Mouse (Mus musculus) lung, embryonic 15.5 days (tissue): ENCODE measurements at regions not wholly inside any gene's neighbourhood (a gene's known extent, or its start where the extent isn't known, plus 50 kb on each side); places are given as distances from the start of the nearest gene placed in this dataset.

ENCODE experiments used
- ATAC-seq: fragments of 200-750 bp; cut with Nextera tagmentation; 2 replicates; pipeline ENCODE4 v1.8.0; 2017; ENCODE audit warnings: moderate number of reproducible peaks, borderline replicate concordance; ENCODE audit not compliant: low FRiP score, low TSS enrichment; ENCODE audit errors: extremely low read depth
- H3K27ac ChIP-seq: fragments of 300-500 bp; sonication (generic); 2 replicates; pipeline ENCODE4 v1.5.1; 2015; ENCODE audit warnings: moderate library complexity, mild to moderate bottlenecking, inconsistent platforms
- H3K27me3 ChIP-seq: fragments of 300-500 bp; sonication (generic); 2 replicates; pipeline ENCODE4 v1.6.1; 2015; ENCODE audit warnings: inconsistent platforms
- H3K36me3 ChIP-seq: fragments of 300-500 bp; sonication (generic); 2 replicates; pipeline ENCODE4 v1.6.1; 2015; ENCODE audit warnings: inconsistent platforms
- H3K4me1 ChIP-seq: fragments of 300-500 bp; sonication (generic); 2 replicates; pipeline ENCODE4 v1.6.1; 2015; ENCODE audit warnings: inconsistent platforms
- H3K4me2 ChIP-seq: fragments of 300-500 bp; sonication (generic); 2 replicates; pipeline ENCODE4 v1.6.1; 2015; ENCODE audit warnings: inconsistent platforms, mild to moderate bottlenecking, moderate library complexity
- H3K4me3 ChIP-seq: fragments of 300-500 bp; sonication (generic); 2 replicates; pipeline ENCODE4 v1.5.1; 2015; ENCODE audit warnings: mild to moderate bottlenecking, inconsistent platforms
- H3K9ac ChIP-seq: fragments of 300-500 bp; sonication (generic); 2 replicates; pipeline ENCODE4 v1.6.1; 2015; ENCODE audit warnings: inconsistent platforms
- H3K9me3 ChIP-seq: fragments of 300-500 bp; sonication (generic); 2 replicates; pipeline ENCODE4 v1.6.1; 2016; ENCODE audit warnings: inconsistent platforms
- WGBS: fragments of 180-500 bp; shearing (Covaris S2); methylation state at CpG from one replicate; pipeline ENCODE4 v1.1.7; 2015; 5-methylcytosine and 5-hydroxymethylcytosine counted together

DNA sequence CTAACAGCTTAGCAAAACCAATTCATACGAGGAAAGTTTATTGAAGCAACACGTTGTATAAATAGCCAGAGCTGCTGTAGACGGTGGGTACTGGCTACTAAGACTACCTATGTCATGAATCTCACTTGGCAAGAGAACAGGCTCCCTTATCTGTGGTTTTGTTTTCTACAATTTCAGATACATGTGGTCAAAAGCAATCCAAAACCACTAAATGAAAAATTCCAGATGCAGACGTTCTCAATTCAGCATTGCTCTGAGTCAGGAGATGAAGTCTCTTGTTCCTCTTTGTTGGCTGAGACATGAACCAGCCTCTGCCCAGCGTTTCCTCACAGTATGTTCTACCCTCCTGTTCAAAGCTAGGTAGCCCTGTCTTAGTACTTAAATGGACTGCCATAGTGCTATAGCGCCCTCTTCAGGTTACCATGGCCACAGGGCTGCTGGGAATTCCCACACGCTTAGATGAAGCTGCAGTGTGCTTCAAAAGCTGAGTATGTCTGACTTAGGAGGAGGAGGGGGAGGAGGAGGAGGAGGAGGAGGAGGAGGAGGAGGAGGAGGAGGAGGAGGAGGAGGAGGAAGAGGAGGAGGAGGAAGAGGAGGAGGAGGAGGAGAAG, 119.0 kb upstream of the Smyd2 start:
- H3K27me3 ChIP-seq, result 0 out of 2 replicates have a peak, but pooled peaks cover 4% of the 10 kb centered on the region
- H3K27ac ChIP-seq, result no peak overlapping the region
- no peak for ATAC-seq
- H3K36me3 ChIP-seq, result no peaks in the 10 kb centered on the region
- 51% methylated on average over 7 of the region's 7 CpGs for WGBS
- no peak overlapping the region for H3K4me3 ChIP-seq
- no peaks in the 10 kb centered on the region for H3K4me1 ChIP-seq
- no peak overlapping the region for H3K9ac ChIP-seq
- no peak overlapping the region for H3K4me2 ChIP-seq
- H3K9me3 ChIP-seq, result no peaks in the 10 kb centered on the region

DNA sequence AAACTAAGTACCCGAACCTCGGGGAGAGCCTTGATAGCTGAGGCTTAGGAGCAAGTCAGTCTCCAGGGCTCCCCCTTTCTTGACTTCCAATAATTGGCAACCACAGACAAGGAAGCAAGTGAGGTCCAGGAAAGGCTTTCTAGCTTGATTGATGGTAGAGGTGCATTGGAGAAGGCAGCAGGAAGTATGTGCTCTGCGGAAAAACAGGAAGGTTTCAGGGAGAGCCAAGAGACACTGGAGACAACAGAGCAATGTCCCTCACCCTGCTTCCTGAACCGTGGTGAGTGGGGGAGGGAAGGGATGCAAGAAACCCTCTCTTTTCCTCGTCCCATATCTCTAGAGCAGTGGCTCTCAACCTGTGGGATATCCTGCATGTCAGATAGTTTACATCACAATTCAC, 115.9 kb upstream of the Smyd2 start:
- peak; percentile 59; the same call in 1 of the 2 replicates for ATAC-seq
- WGBS, result 27% methylated on average over 5 of the region's 5 CpGs
- Histone ChIP-seq H3K4me1 (no peaks in the 10 kb centered on the region), H3K9me3 (no peaks in the 10 kb centered on the region), H3K27ac (peak overlapping the region; percentile 19; the same call in 1 of the 2 replicates), H3K9ac (no peak overlapping the region), H3K4me3 (no peak overlapping the region), H3K36me3 (no peaks in the 10 kb centered on the region), H3K27me3 (no peaks in the 10 kb centered on the region), H3K4me2 (no peak overlapping the region)

DNA sequence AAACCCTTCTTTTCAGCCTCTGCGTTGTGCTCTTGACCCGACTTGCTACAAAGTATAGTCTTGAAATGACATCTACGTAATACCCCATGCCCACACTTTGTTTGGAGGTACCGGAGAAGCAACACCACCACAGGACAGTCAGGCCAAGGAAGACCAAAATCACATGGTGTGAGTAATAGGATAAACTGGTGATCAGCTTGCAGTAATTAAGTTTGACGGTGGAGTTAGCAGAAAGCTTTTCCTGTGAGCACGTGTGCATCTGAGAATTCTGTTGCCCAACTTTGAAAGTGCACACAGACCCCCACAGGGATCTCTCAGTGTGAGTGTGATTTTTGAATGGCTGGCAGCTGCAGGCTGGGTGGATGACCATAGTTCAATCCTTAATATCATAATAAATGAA, 114.6 kb upstream of the Smyd2 start:
- Histone ChIP-seq H3K9ac (no peak overlapping the region), H3K4me2 (no peak overlapping the region), H3K4me1 (no peaks in the 10 kb centered on the region), H3K9me3 (no peaks in the 10 kb centered on the region), H3K4me3 (no peak overlapping the region), H3K27me3 (no peaks in the 10 kb centered on the region), H3K27ac (no peak overlapping the region), H3K36me3 (no peaks in the 10 kb centered on the region)
- WGBS, result 70% methylated on average over 6 of the region's 6 CpGs
- no peak for ATAC-seq

DNA sequence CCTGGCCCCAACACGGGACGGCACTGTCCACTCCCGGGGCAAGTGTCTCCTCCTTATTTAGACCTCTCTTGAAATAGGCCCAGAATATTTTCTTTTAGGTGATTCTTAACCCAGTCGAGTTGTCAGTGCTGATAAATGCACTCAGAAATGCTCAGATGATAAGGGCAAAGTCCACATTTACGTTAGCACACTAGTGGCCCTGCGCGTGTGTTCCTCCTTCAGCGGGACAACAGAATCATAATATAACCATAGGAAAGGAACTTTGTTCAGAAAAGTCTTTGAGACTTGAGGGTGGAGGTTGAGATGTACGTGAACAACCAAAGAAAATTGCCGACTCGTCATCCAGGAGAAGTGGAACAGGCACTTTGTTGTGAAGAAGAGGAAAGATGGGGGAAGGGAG, 113.8 kb upstream of the Smyd2 start:
- 77% methylated on average over 11 of the region's 11 CpGs for WGBS
- Histone ChIP-seq H3K27ac (no peak overlapping the region), H3K36me3 (no peaks in the 10 kb centered on the region), H3K27me3 (no peaks in the 10 kb centered on the region), H3K9me3 (no peaks in the 10 kb centered on the region), H3K4me3 (no peak overlapping the region), H3K4me1 (no peaks in the 10 kb centered on the region), H3K4me2 (no peak overlapping the region), H3K9ac (no peak overlapping the region)
- ATAC-seq, result no peak

DNA sequence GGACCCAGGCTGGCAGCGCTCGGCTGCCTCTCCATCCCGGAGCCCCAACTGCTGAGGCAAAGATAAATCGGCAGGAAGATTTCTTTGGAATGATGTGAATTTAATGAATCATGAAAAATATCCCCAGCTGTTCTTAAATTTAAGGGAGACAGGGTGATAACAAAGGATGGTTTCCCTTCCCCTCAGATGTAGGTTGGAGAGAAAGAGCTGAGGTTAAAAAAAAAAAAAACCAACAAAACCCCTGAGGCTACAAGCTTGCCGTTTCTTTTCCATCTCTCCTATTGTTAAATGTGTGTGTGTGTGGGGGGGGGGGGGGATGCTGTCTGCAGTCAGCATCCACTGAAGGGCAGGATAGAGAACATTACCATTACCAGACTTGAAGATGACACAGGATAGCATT, 111.9 kb upstream of the Smyd2 start:
- H3K9me3 ChIP-seq, result no peaks in the 10 kb centered on the region
- H3K4me3 ChIP-seq, result no peak overlapping the region
- WGBS, result 37% methylated on average over 5 of the region's 5 CpGs
- no peak overlapping the region for H3K27ac ChIP-seq
- no peak for ATAC-seq
- no peak overlapping the region for H3K9ac ChIP-seq
- H3K4me1 ChIP-seq, result no peaks in the 10 kb centered on the region
- H3K36me3 ChIP-seq, result no peaks in the 10 kb centered on the region
- H3K4me2 ChIP-seq, result no peak overlapping the region
- H3K27me3 ChIP-seq, result no peaks in the 10 kb centered on the region

DNA sequence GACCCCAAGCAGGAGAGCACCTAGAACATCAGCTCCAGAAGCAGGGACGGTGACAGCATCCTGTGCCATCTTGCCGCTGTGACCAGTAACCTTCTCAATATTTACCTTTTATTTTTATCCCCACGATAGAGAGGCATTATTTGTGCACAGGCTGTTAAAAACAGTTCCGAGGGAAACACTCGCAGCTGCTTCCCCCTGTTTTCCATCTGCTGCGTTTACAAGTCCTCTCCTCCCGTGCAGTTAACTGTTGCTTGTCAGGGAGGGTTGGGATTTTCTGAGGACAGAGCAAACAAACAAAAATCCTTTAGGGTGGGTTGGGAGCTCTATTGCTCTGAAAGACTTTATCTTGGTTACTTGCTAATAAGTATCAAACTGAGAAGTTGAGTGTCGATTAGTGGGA, 105.4 kb upstream of the Smyd2 start:
- ATAC-seq, result no peak
- H3K4me3 ChIP-seq, result no peak overlapping the region
- no peaks in the 10 kb centered on the region for H3K36me3 ChIP-seq
- no peaks in the 10 kb centered on the region for H3K27me3 ChIP-seq
- H3K4me1 ChIP-seq, result no peaks in the 10 kb centered on the region; the same call in 1 of the 2 replicates
- WGBS, result 13% methylated on average over 8 of the region's 8 CpGs
- no peaks in the 10 kb centered on the region for H3K9me3 ChIP-seq
- no peak overlapping the region for H3K27ac ChIP-seq
- H3K4me2 ChIP-seq, result no peak overlapping the region
- no peak overlapping the region for H3K9ac ChIP-seq

DNA sequence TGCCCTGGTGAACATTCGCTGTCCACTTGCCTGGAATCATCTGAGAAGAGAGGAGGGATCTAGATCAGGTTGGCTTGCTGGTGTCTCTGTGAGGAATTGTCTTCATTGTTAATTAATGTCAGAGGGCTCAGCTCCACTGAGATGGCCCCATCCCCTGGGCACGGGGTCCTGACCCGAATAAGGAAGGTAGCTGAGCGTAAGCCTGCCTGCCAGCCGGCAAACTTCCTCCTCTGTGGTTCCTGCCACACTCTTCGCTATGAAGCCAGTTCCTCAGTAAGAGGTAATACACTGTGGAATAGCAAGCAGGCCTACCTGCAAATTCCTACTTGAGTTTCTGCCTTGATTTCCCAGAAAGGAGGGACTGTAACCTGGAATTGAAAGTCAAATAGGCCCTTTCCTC, 87.3 kb upstream of the Smyd2 start:
- Histone ChIP-seq H3K9me3 (no peaks in the 10 kb centered on the region), H3K4me1 (no peaks in the 10 kb centered on the region), H3K36me3 (no peaks in the 10 kb centered on the region), H3K27ac (no peak overlapping the region), H3K4me2 (no peak overlapping the region), H3K4me3 (no peak overlapping the region), H3K9ac (no peak overlapping the region), H3K27me3 (no peaks in the 10 kb centered on the region)
- ATAC-seq, result no peak
- WGBS, result 58% methylated on average over 6 of the region's 6 CpGs

DNA sequence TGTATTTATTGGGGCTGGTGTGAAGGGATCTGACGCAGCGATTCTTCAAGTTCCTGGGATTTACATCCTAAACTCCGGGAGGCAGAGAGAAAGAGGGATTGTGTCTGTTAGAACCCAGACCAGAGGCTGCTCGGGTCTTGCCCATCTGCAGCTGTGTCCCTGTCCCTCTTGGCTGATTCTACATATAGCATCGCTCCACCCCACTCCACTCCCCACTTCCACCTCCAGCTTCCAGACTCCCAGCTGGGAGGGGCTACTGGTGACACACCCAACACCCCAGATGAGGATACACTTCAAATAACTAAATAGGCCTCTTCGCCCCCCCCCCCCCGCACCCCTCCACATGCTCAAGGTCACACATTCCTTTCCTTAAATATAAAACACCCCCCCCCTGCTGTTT, 85.1 kb upstream of the Smyd2 start:
- H3K4me1 ChIP-seq, result no peaks in the 10 kb centered on the region
- H3K27ac ChIP-seq, result no peak overlapping the region
- 57% methylated on average over 7 of the region's 7 CpGs for WGBS
- ATAC-seq, result no peak
- no peaks in the 10 kb centered on the region for H3K27me3 ChIP-seq
- H3K9ac ChIP-seq, result no peak overlapping the region
- no peaks in the 10 kb centered on the region for H3K9me3 ChIP-seq
- no peaks in the 10 kb centered on the region for H3K36me3 ChIP-seq
- no peak overlapping the region for H3K4me2 ChIP-seq
- no peak overlapping the region for H3K4me3 ChIP-seq

DNA sequence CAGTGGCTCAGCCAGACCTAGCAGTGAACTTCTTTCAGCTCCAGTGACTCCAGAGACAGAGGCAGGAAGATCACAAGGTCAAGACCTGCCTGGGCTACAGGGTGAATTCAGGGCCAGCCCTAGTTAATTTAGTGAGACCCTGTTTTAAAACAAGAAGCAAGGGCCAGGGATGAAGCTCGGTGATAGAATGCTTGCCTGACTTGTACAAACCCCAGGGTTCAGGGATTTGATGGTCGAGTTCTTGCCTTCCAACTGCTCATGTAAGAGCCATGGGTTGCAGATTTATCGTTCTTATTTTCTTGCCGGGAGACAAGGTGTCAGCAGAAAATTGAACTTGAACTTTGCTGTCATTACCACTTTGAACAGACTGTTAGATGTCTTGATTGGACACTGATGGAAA, 78.9 kb upstream of the Smyd2 start:
- 51% methylated on average over 4 of the region's 4 CpGs for WGBS
- Histone ChIP-seq H3K36me3 (no peaks in the 10 kb centered on the region), H3K27me3 (no peaks in the 10 kb centered on the region), H3K4me1 (no peaks in the 10 kb centered on the region), H3K4me2 (no peak overlapping the region), H3K4me3 (no peak overlapping the region), H3K27ac (no peak overlapping the region), H3K9ac (no peak overlapping the region), H3K9me3 (no peaks in the 10 kb centered on the region)
- ATAC-seq, result no peak

DNA sequence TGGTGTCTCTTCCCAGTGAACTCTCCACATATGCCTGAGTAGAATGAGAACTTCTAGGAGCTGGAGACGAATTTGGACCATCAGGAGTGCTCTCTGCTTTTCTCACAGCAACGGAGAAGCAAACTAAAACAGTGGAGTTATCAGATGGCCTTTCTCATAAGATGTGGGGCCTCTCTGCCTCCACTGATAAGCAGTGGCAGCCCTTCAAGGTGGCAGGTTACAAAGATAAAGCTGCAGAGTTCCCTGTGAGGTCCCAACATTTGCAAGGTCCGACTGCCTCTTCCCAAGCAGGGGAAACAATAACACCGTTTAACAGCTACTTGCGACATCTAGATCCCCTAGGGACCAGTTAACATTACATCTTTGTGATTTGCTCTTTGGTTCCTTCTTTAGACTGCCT, 71.5 kb upstream of the Smyd2 start:
- Histone ChIP-seq H3K9ac (no peak overlapping the region), H3K4me3 (no peak overlapping the region), H3K4me2 (no peak overlapping the region), H3K27ac (no peak overlapping the region), H3K36me3 (no peaks in the 10 kb centered on the region), H3K27me3 (peaks cover 10% of the 10 kb centered on the region), H3K4me1 (no peaks in the 10 kb centered on the region), H3K9me3 (no peaks in the 10 kb centered on the region)
- 10% methylated on average over 5 of the region's 5 CpGs for WGBS
- ATAC-seq, result no peak

DNA sequence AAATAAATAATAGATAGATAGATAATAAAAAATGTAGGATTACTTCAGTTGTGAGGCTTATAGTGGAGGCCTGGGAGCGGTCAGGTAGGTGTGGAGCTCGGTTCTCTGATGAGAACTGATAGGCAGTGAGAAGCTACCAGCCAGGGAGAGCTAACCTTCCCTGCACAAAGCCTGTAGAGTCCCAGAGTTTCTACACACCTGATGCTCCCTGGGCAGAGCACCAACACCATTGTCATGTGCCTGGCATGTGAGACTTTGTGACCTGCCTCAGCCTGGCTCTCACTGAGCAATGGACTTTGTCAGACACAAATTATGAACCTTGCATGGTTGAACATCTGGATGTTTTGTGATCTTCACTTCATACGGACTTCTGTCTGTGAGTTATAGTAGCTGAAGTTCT, 71.1 kb upstream of the Smyd2 start:
- H3K27ac ChIP-seq, result no peak overlapping the region
- no peak overlapping the region for H3K4me2 ChIP-seq
- H3K36me3 ChIP-seq, result no peaks in the 10 kb centered on the region
- 75% methylated on average over 3 of the region's 3 CpGs for WGBS
- ATAC-seq, result no peak
- peaks cover 10% of the 10 kb centered on the region for H3K27me3 ChIP-seq
- no peak overlapping the region for H3K9ac ChIP-seq
- H3K4me3 ChIP-seq, result no peak overlapping the region
- H3K4me1 ChIP-seq, result no peaks in the 10 kb centered on the region
- no peaks in the 10 kb centered on the region for H3K9me3 ChIP-seq

DNA sequence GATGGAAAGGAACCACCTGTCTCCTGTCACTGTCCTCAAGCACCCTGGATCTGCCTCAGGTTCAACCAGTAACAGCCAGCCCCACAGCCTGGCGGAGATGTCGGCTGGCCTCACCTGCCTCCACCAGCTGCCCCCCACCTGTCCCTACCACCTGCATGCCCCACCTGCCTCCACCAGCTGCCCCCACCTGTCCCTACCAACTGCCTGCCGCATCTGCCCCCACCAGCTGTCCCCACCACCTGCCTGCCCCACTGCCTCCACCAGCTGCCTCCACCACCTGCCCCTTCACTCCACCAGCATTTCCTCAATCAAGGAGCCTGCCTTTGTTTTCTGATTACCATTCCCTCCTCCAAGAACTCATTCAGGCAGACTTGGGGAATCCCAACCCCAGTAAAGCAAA, 68.9 kb upstream of the Smyd2 start:
- H3K36me3 ChIP-seq, result no peaks in the 10 kb centered on the region
- ATAC-seq, result 0 out of 2 replicates have a peak, but pooled peaks have one; percentile 11
- no peaks in the 10 kb centered on the region for H3K9me3 ChIP-seq
- peaks cover 10% of the 10 kb centered on the region for H3K27me3 ChIP-seq
- no peak overlapping the region for H3K9ac ChIP-seq
- no peak overlapping the region for H3K4me3 ChIP-seq
- WGBS, result 76% methylated on average over 3 of the region's 3 CpGs
- no peaks in the 10 kb centered on the region for H3K4me1 ChIP-seq
- H3K4me2 ChIP-seq, result no peak overlapping the region
- no peak overlapping the region for H3K27ac ChIP-seq

DNA sequence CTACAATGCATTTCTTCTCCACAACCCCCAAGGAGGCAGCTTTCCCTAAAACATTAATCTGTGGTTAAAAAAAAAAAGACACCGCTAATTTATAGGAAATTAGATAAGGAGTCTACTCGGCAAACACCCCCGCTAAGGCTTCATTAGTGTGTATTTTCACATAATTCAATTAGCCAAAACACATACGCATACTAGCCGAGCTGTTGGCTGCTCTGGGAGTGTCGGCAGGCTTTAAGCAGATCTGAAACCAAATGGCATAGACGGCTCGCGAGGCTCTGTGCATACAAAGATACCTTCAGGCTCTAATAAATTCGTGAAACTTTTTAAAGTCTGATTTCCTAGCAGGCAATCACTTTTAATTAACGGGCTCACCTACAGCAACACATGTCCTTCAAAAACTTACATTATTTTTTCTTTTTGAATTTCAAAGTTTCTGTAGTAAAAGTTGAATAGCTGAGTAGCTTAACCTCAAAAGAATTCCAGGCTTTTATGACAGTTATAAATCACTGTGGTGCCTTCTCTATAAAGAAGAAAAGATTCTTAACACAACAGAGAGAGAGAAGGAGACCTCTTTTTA, 68.0 kb upstream of the Smyd2 start:
- no peak overlapping the region for H3K9ac ChIP-seq
- 42% methylated on average over 11 of the region's 11 CpGs for WGBS
- no peaks in the 10 kb centered on the region for H3K4me1 ChIP-seq
- no peak overlapping the region for H3K27ac ChIP-seq
- no peak overlapping the region for H3K4me3 ChIP-seq
- no peak for ATAC-seq
- H3K4me2 ChIP-seq, result no peak overlapping the region
- no peaks in the 10 kb centered on the region for H3K36me3 ChIP-seq
- H3K27me3 ChIP-seq, result peaks cover 10% of the 10 kb centered on the region
- no peaks in the 10 kb centered on the region for H3K9me3 ChIP-seq
